Mouse (Mus musculus) CH12.LX (cell line): ENCODE measurements around the gene Adtrp. TPM values are rescaled to one million over a fixed set of nuclear protein-coding genes. Genes with fewer than 3 reads are reported as not detected.
A peak's percentile ranks its signal among the peaks of the same experiment; 100 is the strongest.

ENCODE experiments used
- DNase-seq: peaks from one replicate; pipeline ENCODE4 v3.0.0-alpha.2; 2013; ENCODE audit errors: extremely low read depth
- H3K27ac ChIP-seq: 2 replicates; pipeline ENCODE4 v1.5.1; 2012; ENCODE audit warnings: low read depth, mild to moderate bottlenecking, control low read depth, moderate library complexity; ENCODE audit not compliant: insufficient read depth
- H3K27me3 ChIP-seq: replicated peaks from 2 replicates; pipeline ENCODE3; 2012; ENCODE audit warnings: inconsistent platforms
- H3K36me3 ChIP-seq, 2 experiments: replicated peaks in 1 of 2; 2 replicates each; pipeline versions ENCODE3 to v1.6.1; 2012; ENCODE audit warnings: inconsistent platforms in 1 of 2, low read length in 1 of 2, mild to moderate bottlenecking in 1 of 2, mixed read lengths in 1 of 2, moderate library complexity in 1 of 2; ENCODE audit not compliant: control insufficient read depth in 1 of 2, insufficient read depth in 1 of 2
- H3K4me1 ChIP-seq, 2 experiments: 2 replicates each; pipeline ENCODE4 v1.6.1; 2012; ENCODE audit warnings: inconsistent platforms in 1 of 2, moderate library complexity in 1 of 2; ENCODE audit not compliant: insufficient read depth in 2 of 2, control insufficient read depth in 1 of 2
- H3K4me2 ChIP-seq: 2 replicates; pipeline ENCODE4 v1.6.1; 2012; ENCODE audit warnings: low read depth, mild to moderate bottlenecking, control low read depth; ENCODE audit not compliant: poor library complexity, insufficient read depth, severe bottlenecking
- H3K4me3 ChIP-seq, 3 experiments: fragments of 150-350 bp in 1 of 3; sonication (generic) in 1 of 3; replicated peaks in 1 of 3; 2 replicates each; pipeline versions ENCODE3 to v1.5.1; 2011 to 2012; ENCODE audit warnings: low read depth in 2 of 3, low read length in 2 of 3, mild to moderate bottlenecking in 2 of 3, moderate library complexity in 2 of 3, control low read depth in 1 of 3, improper control_type of control experiment in 1 of 3, inconsistent platforms in 1 of 3, mixed read lengths in 1 of 3; ENCODE audit not compliant: poor library complexity in 1 of 3
- H3K79me2 ChIP-seq: replicated peaks from 2 replicates; pipeline ENCODE4 v1.6.1; 2012; ENCODE audit warnings: mild to moderate bottlenecking, moderate library complexity; ENCODE audit not compliant: control insufficient read depth, poor library complexity, insufficient read depth, severe bottlenecking; ENCODE audit errors: extremely low read depth
- H3K9ac ChIP-seq: 2 replicates; pipeline ENCODE4 v1.6.1; 2012; ENCODE audit warnings: low read depth, mild to moderate bottlenecking, control low read depth, moderate library complexity; ENCODE audit not compliant: insufficient read depth
- H3K9me3 ChIP-seq: replicated peaks from 2 replicates; pipeline ENCODE3; 2012; ENCODE audit warnings: low read length, inconsistent platforms, mixed read lengths
- ELF1 ChIP-seq: IDR thresholded peaks from 2 replicates; pipeline ENCODE4 v1.6.1; 2014; ENCODE audit warnings: low read depth, mild to moderate bottlenecking, inconsistent platforms, low read length, improper control_type of control experiment
- GABPA ChIP-seq: IDR thresholded peaks from 2 replicates; pipeline ENCODE4 v1.6.1; 2012; ENCODE audit warnings: low read depth, low read length, improper control_type of control experiment, inconsistent platforms; ENCODE audit not compliant: insufficient replicate concordance
- JUND ChIP-seq: conservative IDR thresholded peaks from 2 replicates; pipeline ENCODE4 v1.6.1; 2011; ENCODE audit warnings: low read depth, low read length, improper control_type of control experiment
- KAT2A ChIP-seq: IDR thresholded peaks from 2 replicates; pipeline ENCODE4 v1.6.1; 2012; ENCODE audit warnings: low read length, improper control_type of control experiment, inconsistent platforms; ENCODE audit not compliant: insufficient replicate concordance
- NRF1 ChIP-seq: IDR thresholded peaks from 2 replicates; pipeline ENCODE4 v1.6.1; 2014; ENCODE audit warnings: low read depth, mild to moderate bottlenecking, inconsistent platforms, low read length, improper control_type of control experiment, moderate library complexity
- SIN3A ChIP-seq: IDR thresholded peaks from 2 replicates; pipeline ENCODE4 v1.6.1; 2012; ENCODE audit warnings: low read length, improper control_type of control experiment, inconsistent platforms
- SMC3 ChIP-seq: IDR thresholded peaks from 2 replicates; pipeline ENCODE4 v1.6.1; 2011; ENCODE audit warnings: low read depth, low read length, improper control_type of control experiment
- USF2 ChIP-seq: conservative IDR thresholded peaks from 2 replicates; pipeline ENCODE4 v1.6.1; 2011; ENCODE audit warnings: low read depth, low read length, improper control_type of control experiment
- ZKSCAN1 ChIP-seq: IDR thresholded peaks from 2 replicates; pipeline ENCODE4 v1.6.1; 2012; ENCODE audit warnings: low read depth, inconsistent platforms, low read length, improper control_type of control experiment, borderline replicate concordance
- dilution Hi-C: fragments of 300-500 bp; cut with MboI; formaldehyde crosslinking; loops from 2 replicates; pipeline ENCODE4 v1.14.3; 2020; ENCODE audit warnings: low sequenced_read_pairs; ENCODE audit not compliant: extremely low pct_unique_long_range_greater_than_20kb, extremely low pct_ligation_motif_present
- in situ Hi-C: fragments of 300-500 bp; cut with MboI; formaldehyde crosslinking; loops from 3 replicates; pipeline ENCODE4 v1.14.3; 2019; ENCODE audit warnings: low sequenced_read_pairs, low pct_ligation_motif_present, low pct_unique_long_range_greater_than_20kb, mixed read lengths
- polyA plus RNA-seq: library from polyadenylated mRNA; unstranded; fragments of >175 nt; gene quantifications from 2 replicates; pipeline ENCODE4 v1.2.1, GENCODE M21; 2012; ENCODE audit warnings: low read depth; ENCODE audit not compliant: insufficient read length
- total RNA-seq, 2 experiments: library from RNA; depleted of rRNA; stranded (reverse); fragments of 300-350 nt in 1 of 2; fragments of >200 nt in 1 of 2; gene quantifications; 2 replicates each; pipeline ENCODE4 v1.2.3; 2012 to 2014

Gene Adtrp
- total and polyA plus RNA-seq, 3 experiments = 4.2 to 37.1 (median 7.2) TPM

GRCm38 (mm10) chr13:41819918-41820317 lies 27.6 kb downstream of the Adtrp start:
- peak overlapping the region in 1 of 3 experiments; percentile 13 for H3K4me3 ChIP-seq
- dilution Hi-C loops (no loop called here), in situ Hi-C loops (no loop called here)
- peaks cover 3% of the 10 kb centered on the region for H3K9me3 ChIP-seq
- no peak overlapping the region for H3K9ac ChIP-seq
- DNase-seq = no peak
- H3K36me3 ChIP-seq = peaks cover 0 to 3% of the 10 kb centered on the region in 2 experiments
- H3K27me3 ChIP-seq = no peaks in the 10 kb centered on the region
- H3K4me1 ChIP-seq = peaks cover 39 to 63% of the 10 kb centered on the region in 2 experiments
- H3K4me2 ChIP-seq = no peak overlapping the region
- no peak for TF ChIP-seq SMC3
- no peak for TF ChIP-seq ZKSCAN1
- TF ChIP-seq GABPA = no peak
- TF ChIP-seq JUND = no peak
- H3K27ac ChIP-seq = peak overlapping the region; percentile 31; the same call in 1 of the 2 replicates
- no peaks in the 10 kb centered on the region for H3K79me2 ChIP-seq

DNA sequence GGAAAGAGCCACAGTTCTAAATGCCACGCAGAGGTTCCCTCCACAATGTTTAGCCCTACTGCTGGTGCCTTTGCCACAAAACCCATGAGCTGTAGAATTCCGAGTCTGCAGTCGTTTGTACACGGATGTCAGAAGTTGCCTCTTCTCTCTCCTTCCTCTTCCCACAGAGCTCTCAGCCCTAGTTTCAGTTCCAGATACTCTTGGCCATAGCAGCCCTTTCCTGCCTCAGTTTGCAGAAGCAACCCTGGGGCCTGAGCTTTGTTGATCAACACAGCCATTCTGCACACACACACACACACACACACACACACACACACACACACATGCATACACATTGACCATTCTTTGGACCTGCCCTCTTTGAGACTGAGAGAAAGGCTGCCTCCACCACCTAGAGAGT lies 28.0 kb downstream of the Adtrp start:
- Histone ChIP-seq H3K4me3 (peak overlapping the region in 1 of 3 experiments; percentile 2), H3K36me3 (peaks cover 0 to 3% of the 10 kb centered on the region in 2 experiments), H3K9ac (no peak overlapping the region), H3K4me2 (no peak overlapping the region), H3K27ac (no peak overlapping the region), H3K9me3 (peaks cover 3% of the 10 kb centered on the region), H3K79me2 (no peaks in the 10 kb centered on the region), H3K27me3 (no peaks in the 10 kb centered on the region), H3K4me1 (peaks cover 39 to 59% of the 10 kb centered on the region in 2 experiments)
- in situ Hi-C loops = no loop called here
- no peak for DNase-seq
- dilution Hi-C loops = no loop called here
- TF ChIP-seq USF2 = no peak

GRCm38 (mm10) chr13:41817583-41817982 lies 29.9 kb downstream of the Adtrp start:
- H3K4me2 ChIP-seq = no peak overlapping the region
- peaks cover 3% of the 10 kb centered on the region for H3K9me3 ChIP-seq
- peaks cover 25 to 40% of the 10 kb centered on the region in 2 experiments for H3K4me1 ChIP-seq
- in situ Hi-C loops = no loop called here
- no peaks in the 10 kb centered on the region for H3K79me2 ChIP-seq
- no peak overlapping the region for H3K9ac ChIP-seq
- DNase-seq = no peak
- dilution Hi-C loops = no loop called here
- no peaks in the 10 kb centered on the region for H3K27me3 ChIP-seq
- no peak overlapping the region for H3K27ac ChIP-seq
- H3K4me3 ChIP-seq = no peak overlapping the region
- peaks cover 0 to 3% of the 10 kb centered on the region in 2 experiments for H3K36me3 ChIP-seq
- no peak for TF ChIP-seq USF2
- no peak for TF ChIP-seq SIN3A
- no peak for TF ChIP-seq ELF1
- no peak for TF ChIP-seq NRF1
- no peak for TF ChIP-seq KAT2A
